Mouse (Mus musculus) effector memory CD4-positive, alpha-beta T cell, adult 5 months (primary cell): Measurements from ENCODE around the gene Samd7. TPM values are rescaled to one million over a fixed set of nuclear protein-coding genes. Genes with fewer than 3 reads are reported as not detected.

ENCODE experiments used
- polyA plus RNA-seq: library from polyadenylated mRNA; unstranded; fragments of 100-300 nt; shearing (Covaris generic); gene quantifications from one replicate; pipeline ENCODE4 v1.2.1, GENCODE M21; 2017

Samd7 gene
- polyA plus RNA-seq, result not detected

DNA sequence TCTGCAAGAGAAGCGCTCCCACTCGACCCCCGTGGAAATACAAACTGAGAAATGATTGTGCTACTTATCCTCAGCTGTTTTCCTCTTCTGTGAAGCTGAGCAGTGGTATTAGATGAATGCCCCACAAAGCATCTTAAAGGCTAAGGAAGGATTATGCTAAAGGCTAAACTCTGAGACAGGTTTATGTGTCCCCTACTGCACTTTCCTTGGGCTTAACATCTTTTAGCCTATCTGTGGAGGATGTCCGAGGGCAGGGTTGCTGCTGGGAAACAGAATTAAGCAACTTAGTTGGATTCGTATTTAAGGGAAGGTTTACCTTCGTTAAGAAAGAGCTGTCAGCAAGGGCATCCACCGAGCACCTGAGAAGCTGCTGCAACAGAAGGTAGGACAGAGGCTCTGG, at the start of gene Samd7:
Samd7 (plus strand) TSS at position 288 of the 400 bp plus-strand sequence.

DNA sequence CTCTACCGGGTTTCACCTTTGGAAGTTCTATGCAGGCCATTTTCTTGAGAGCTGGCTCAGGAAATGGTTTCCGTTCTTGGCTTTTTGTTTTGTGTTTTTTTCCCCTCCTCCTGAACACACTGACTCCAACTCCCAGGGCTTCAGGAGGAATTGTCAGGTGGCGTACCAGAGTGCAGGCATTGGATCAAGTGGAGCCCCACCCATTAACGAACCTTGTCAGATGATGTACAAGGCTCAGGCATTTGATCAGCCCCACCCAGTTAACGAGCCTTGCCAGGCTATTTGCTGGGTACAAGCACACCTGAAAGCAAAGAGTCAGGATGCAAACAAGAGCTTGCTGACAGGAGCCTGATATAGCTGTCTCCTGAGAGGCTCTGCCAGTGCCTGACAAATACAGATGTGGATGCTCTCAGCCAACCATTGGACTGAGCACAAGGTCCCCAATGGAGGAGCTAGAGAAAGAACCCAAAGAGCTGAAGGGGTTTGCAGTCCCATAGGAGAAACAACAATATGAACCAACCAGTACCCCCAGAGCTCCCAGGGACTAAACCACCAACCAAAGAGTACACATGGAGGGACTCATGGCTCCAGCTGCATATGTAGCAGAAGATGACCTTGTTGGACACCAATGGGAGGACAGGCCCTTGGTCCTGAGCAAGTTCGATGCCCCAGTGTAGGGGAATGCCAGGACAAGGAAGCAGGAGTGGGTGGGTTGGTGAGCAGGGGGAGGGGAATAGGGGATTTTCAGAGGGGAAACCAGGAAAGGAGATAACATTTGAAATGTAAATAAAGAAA, 46.2 kb upstream of the Samd7 start, which contains the start of gene Lrrc31:
Lrrc31 (minus strand) TSS at position 133 of the 795 bp plus-strand sequence.

DNA sequence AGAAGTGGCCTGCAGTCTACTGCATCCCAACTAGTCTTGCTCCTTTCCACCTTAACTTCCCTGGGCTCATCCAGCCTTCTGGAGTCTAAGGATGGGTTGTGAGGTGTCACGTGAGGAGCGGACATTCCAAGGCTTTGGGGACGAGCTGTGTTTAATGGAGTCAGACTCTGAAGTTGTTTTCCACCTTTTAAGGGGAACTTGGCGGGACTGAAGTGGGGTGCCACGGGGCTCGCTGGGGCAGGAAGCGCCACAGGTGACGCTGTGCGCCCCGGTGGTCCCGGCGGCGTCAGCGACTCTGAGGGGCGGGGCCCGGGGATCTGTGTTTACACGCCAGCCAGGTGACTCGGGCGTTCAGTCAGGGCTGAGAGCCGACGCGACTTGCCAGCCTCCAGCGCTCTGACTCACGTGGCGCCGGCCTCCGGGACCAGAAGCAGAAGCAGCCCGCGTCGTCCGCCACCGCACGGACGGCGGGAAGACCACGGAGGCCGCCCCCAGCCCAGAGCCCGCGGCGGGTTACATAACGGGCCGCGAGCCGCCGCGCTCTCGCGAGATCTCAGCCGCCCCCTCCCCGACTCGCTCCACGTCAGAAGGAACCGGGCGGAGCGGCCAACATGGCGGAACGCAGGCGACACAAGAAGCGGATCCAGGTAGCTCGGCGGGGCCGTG, 46.8 kb downstream of the Samd7 start, which contains the start of gene Sec62:
Sec62 (plus strand) TSS at position 139 of the 666 bp plus-strand sequence.

Other genes starting within 250 kb of the Samd7 start
- 0.45 TPM for gene Mecom, start 198.3 kb upstream of the Samd7 start, polyA plus RNA-seq
- 1.1 TPM for gene Actrt3, start 146.4 kb upstream of the Samd7 start, polyA plus RNA-seq
- 50.3 TPM for gene Mynn, start 144.2 kb upstream of the Samd7 start, polyA plus RNA-seq
- not detected for gene Lrriq4, start 101.8 kb upstream of the Samd7 start, polyA plus RNA-seq
- gene Lrrc34, start 98.4 kb upstream of the Samd7 start, polyA plus RNA-seq, result not detected
- gene Lrrc31, start 46.5 kb upstream of the Samd7 start, polyA plus RNA-seq, result 0.11 TPM
- gene Sec62, start 46.6 kb downstream of the Samd7 start, polyA plus RNA-seq, result 124 TPM
- 2.7 TPM for gene Gpr160, start 109.7 kb downstream of the Samd7 start, polyA plus RNA-seq
- gene Phc3, start 223.1 kb downstream of the Samd7 start, polyA plus RNA-seq, result 33.3 TPM
- gene Prkci, start 249.5 kb downstream of the Samd7 start, polyA plus RNA-seq, result 11.4 TPM